Mouse (Mus musculus): ENCODE data around the gene Rab3d.
"Not testable (repeated sequence)": the region's sequence is repeated elsewhere in the genome, so short reads cannot be mapped to it uniquely, and the experiment has no call there.

Gene Rab3d

GRCm38 (mm10) chr9:21904031-21904430, 14.0 kb downstream of the Rab3d start:
- DNase-seq, result no peak

GRCm38 (mm10) chr9:21901223-21901820, 16.7 kb downstream of the Rab3d start:
- peak in 1 of 2 experiments; percentile 16 for DNase-seq

GRCm38 (mm10) chr9:21889229-21889628, 28.8 kb downstream of the Rab3d start:
- no peak for DNase-seq

GRCm38 (mm10) chr9:21876601-21877000, 41.4 kb downstream of the Rab3d start:
- DNase-seq, result no peak

GRCm38 (mm10) chr9:21872204-21872603, 45.8 kb downstream of the Rab3d start:
- DNase-seq, result no peak

GRCm38 (mm10) chr9:21870879-21871524, 47.0 kb downstream of the Rab3d start:
- peak in 1 of 2 experiments; percentile 35 for DNase-seq

- DNase-seq, result peak in 1 of 2 experiments; percentile 25
Measured at GRCm38 (mm10) chr9:21869290-21869689, 48.7 kb downstream of the Rab3d start.

- DNase-seq, result no peak
Measured at GRCm38 (mm10) chr9:21867726-21868125, 50.3 kb downstream of the Rab3d start.

- DNase-seq, result no peak
Measured at GRCm38 (mm10) chr9:21866641-21867040, 51.4 kb downstream of the Rab3d start.

GRCm38 (mm10) chr9:21865673-21866398, 52.2 kb downstream of the Rab3d start:
- no peak for DNase-seq

GRCm38 (mm10) chr9:21862181-21862580, 55.8 kb downstream of the Rab3d start:
- no peak for DNase-seq

GRCm38 (mm10) chr9:21860349-21860748, 57.6 kb downstream of the Rab3d start:
- DNase-seq, result not testable (repeated sequence)

GRCm38 (mm10) chr9:21859606-21860005, 58.4 kb downstream of the Rab3d start:
- DNase-seq, result no peak

GRCm38 (mm10) chr9:21858084-21858483, 59.9 kb downstream of the Rab3d start:
- no peak for DNase-seq

- no peak for DNase-seq
Measured at GRCm38 (mm10) chr9:21857501-21857900, 60.5 kb downstream of the Rab3d start.

Data from spleen, adult 18-20 months (tissue).